Mouse (Mus musculus) right cerebral cortex, adult 2 months (tissue): ENCODE data around the gene AC109138.7.
"Not testable (repeated sequence)": the region's sequence is repeated elsewhere in the genome, so short reads cannot be mapped to it uniquely, and the experiment has no call there.

Experiments
- DNase-seq, 2 experiments: peaks; one replicate each; pipeline ENCODE4 v3.0.0; 2021 to 2022; ENCODE audit warnings: low spot score in 2 of 2

Gene AC109138.7

GRCm38 (mm10) chr19:4248683-4249082 lies 34.5 kb downstream of the AC109138.7 start:
- DNase-seq = not testable (repeated sequence)

- DNase-seq = no peak
Measured at GRCm38 (mm10) chr19:4254230-4254629, 40.1 kb downstream of the AC109138.7 start.

- no peak for DNase-seq
Measured at GRCm38 (mm10) chr19:4255583-4256162, 41.5 kb downstream of the AC109138.7 start.

- DNase-seq = peak; percentile 95 to 96
Measured at GRCm38 (mm10) chr19:4257216-4257896, 43.2 kb downstream of the AC109138.7 start.

GRCm38 (mm10) chr19:4257897-4258252 lies 43.7 kb downstream of the AC109138.7 start:
- DNase-seq = no peak

- no peak for DNase-seq
Measured at GRCm38 (mm10) chr19:4261038-4261698, 47.0 kb downstream of the AC109138.7 start.

GRCm38 (mm10) chr19:4262756-4263155 lies 48.6 kb downstream of the AC109138.7 start:
- no peak for DNase-seq

GRCm38 (mm10) chr19:4263702-4264101 lies 49.5 kb downstream of the AC109138.7 start:
- no peak for DNase-seq

- no peak for DNase-seq
Measured at GRCm38 (mm10) chr19:4264171-4264780, 50.1 kb downstream of the AC109138.7 start.

- DNase-seq = no peak
Measured at GRCm38 (mm10) chr19:4265956-4266355, 51.8 kb downstream of the AC109138.7 start.

- peak; percentile 64 to 73 for DNase-seq
Measured at GRCm38 (mm10) chr19:4268566-4269361, 54.6 kb downstream of the AC109138.7 start, which contains the start of gene Ssh3. Gene Ssh3 (minus strand): TSS chr19:4269180.

- no peak for DNase-seq
Measured at GRCm38 (mm10) chr19:4270187-4270586, 56.0 kb downstream of the AC109138.7 start.

- DNase-seq = no peak
Measured at GRCm38 (mm10) chr19:4270972-4271371, 56.8 kb downstream of the AC109138.7 start.

GRCm38 (mm10) chr19:4279487-4279886 lies 65.3 kb downstream of the AC109138.7 start:
- no peak for DNase-seq

GRCm38 (mm10) chr19:4280425-4280824 lies 66.3 kb downstream of the AC109138.7 start:
- DNase-seq = no peak
